In genomic region chr1:170787643-170788042, GRCm38 (mm10) we compare ENCODE assay signal across 22 mouse cellular contexts.
"Had no signal": no experiment of that assay in that cellular context is flagged by ENCODE, and none has a peak within 500 bp of the region (broad histone marks: within the 10 kb centered on the region; RNA-seq: fewer than 3 reads in every experiment).

No protein-coding gene starts in this region.

- H3K4me3 ChIP-seq: heart, embryonic 13.5 days; heart, embryonic 15.5 days; hindbrain, embryonic 13.5 days; hindbrain, embryonic 15.5 days; limb, embryonic 13.5 days; limb, embryonic 15.5 days; liver, embryonic 12.5 days had no signal

- H3K9me3 ChIP-seq: heart, embryonic 13.5 days; heart, embryonic 15.5 days; hindbrain, embryonic 13.5 days; hindbrain, embryonic 15.5 days; limb, embryonic 13.5 days; limb, embryonic 15.5 days; liver, embryonic 12.5 days had no signal

- ATAC-seq: forebrain, postnatal 0 days; hindbrain, postnatal 0 days; liver, embryonic 12.5 days had no signal

- H3K4me2 ChIP-seq: heart, embryonic 11.5 days; heart, embryonic 13.5 days; heart, embryonic 15.5 days; hindbrain, embryonic 13.5 days; hindbrain, embryonic 15.5 days; limb, embryonic 13.5 days; limb, embryonic 15.5 days; liver, embryonic 12.5 days had no signal

- DNase-seq: forebrain, postnatal 0 days; gastrocnemius, postnatal 14 days; gastrocnemius, postnatal 36 days; heart, adult 18-20 months; heart, postnatal 14 days; heart, postnatal 36 days; kidney, adult 11 months; kidney, adult 9 months; kidney, postnatal 36 days; layer of hippocampus, adult 9-11 months; layer of hippocampus, postnatal 36 days; left cerebral cortex, postnatal 4 days had no signal

- H3K4me1 ChIP-seq: hindbrain, embryonic 13.5 days; hindbrain, embryonic 15.5 days; limb, embryonic 13.5 days; limb, embryonic 15.5 days; liver, embryonic 12.5 days had no signal

- H3K9ac ChIP-seq: forebrain, postnatal 0 days; heart, embryonic 13.5 days; heart, embryonic 15.5 days; hindbrain, embryonic 13.5 days; hindbrain, embryonic 15.5 days; limb, embryonic 13.5 days; limb, embryonic 15.5 days; liver, embryonic 12.5 days; liver, embryonic 14.5 days had no signal

- H3K27ac ChIP-seq: heart, embryonic 13.5 days; heart, embryonic 15.5 days; hindbrain, embryonic 13.5 days; hindbrain, embryonic 15.5 days; hindbrain, postnatal 0 days; limb, embryonic 13.5 days; limb, embryonic 15.5 days; liver, embryonic 12.5 days; liver, embryonic 14.5 days had no signal

- H3K27me3 ChIP-seq: heart, embryonic 13.5 days; heart, embryonic 15.5 days; hindbrain, embryonic 13.5 days; hindbrain, embryonic 15.5 days; limb, embryonic 13.5 days; limb, embryonic 15.5 days; liver, embryonic 12.5 days had no signal
